Mouse (Mus musculus): Measurements from ENCODE around the gene Tm6sf2. TPM values are rescaled to one million over a fixed set of nuclear protein-coding genes. Genes with fewer than 3 reads are reported as not detected.

The Tm6sf2 gene
- polyA plus RNA-seq, 1 experiment from 2014 or later, result 3.8 TPM

- TF ChIP-seq EP300 (IDR thresholded peaks at IDR 0.05) (no peak), CTCF (IDR thresholded peaks at IDR 0.05) (no peak)
- 65% methylated on average over 13 of the region's 13 CpGs for WGBS
- Histone ChIP-seq H3K36me3 (ENCODE audit: insufficient read depth, low read length) (no peaks in the 10 kb centered on the region), H3K27ac (ENCODE audit: low read length) (no peak overlapping the region), H3K9ac (replicated peaks; ENCODE audit: low read depth) (no peak overlapping the region), H3K4me3 (ENCODE audit: low read depth, low read length) (no peak overlapping the region), H3K27me3 (replicated peaks; ENCODE audit: insufficient read depth, low read length) (peaks cover 33% of the 10 kb centered on the region), H3K9me3 (ENCODE audit: low read length) (no peaks in the 10 kb centered on the region), H3K4me2 (replicated peaks; ENCODE audit: low read depth, low read length) (no peak overlapping the region), H3K4me1 (ENCODE audit: insufficient read depth, low read depth, low read length) (no peaks in the 10 kb centered on the region)
- DNase-seq (ENCODE audit: low spot score), result no peak
- no peak for ATAC-seq
Observed at GRCm38 (mm10) chr8:70114892-70115291, 42.2 kb downstream of the Tm6sf2 start.

- Histone ChIP-seq H3K36me3 (ENCODE audit: insufficient read depth, low read length) (no peaks in the 10 kb centered on the region), H3K4me3 (ENCODE audit: low read depth, low read length) (no peak overlapping the region), H3K4me1 (ENCODE audit: insufficient read depth, low read depth, low read length) (no peaks in the 10 kb centered on the region), H3K9me3 (ENCODE audit: low read length) (no peaks in the 10 kb centered on the region), H3K4me2 (replicated peaks; ENCODE audit: low read depth, low read length) (no peak overlapping the region), H3K27ac (ENCODE audit: low read length) (no peak overlapping the region), H3K9ac (replicated peaks; ENCODE audit: low read depth) (no peak overlapping the region), H3K27me3 (replicated peaks; ENCODE audit: insufficient read depth, low read length) (peaks cover 19% of the 10 kb centered on the region; the same call in 1 of the 2 replicates)
- DNase-seq (ENCODE audit: low spot score) (peak; percentile 47), ATAC-seq (no peak)
- no peak for TF ChIP-seq EP300 (IDR thresholded peaks at IDR 0.05)
- TF ChIP-seq CTCF (IDR thresholded peaks at IDR 0.05), result no peak
- 7% methylated on average over 9 of the region's 9 CpGs for WGBS
Observed at GRCm38 (mm10) chr8:70117611-70118010, 44.9 kb downstream of the Tm6sf2 start.

GRCm38 (mm10) chr8:70118726-70119700 lies 46.3 kb downstream of the Tm6sf2 start:
- Histone ChIP-seq H3K4me1 (ENCODE audit: insufficient read depth, low read depth, low read length) (no peaks in the 10 kb centered on the region), H3K27me3 (replicated peaks; ENCODE audit: insufficient read depth, low read length) (peaks cover 10% of the 10 kb centered on the region; the same call in 1 of the 2 replicates), H3K36me3 (ENCODE audit: insufficient read depth, low read length) (no peaks in the 10 kb centered on the region), H3K9ac (replicated peaks; ENCODE audit: low read depth) (no peak overlapping the region), H3K27ac (ENCODE audit: low read length) (no peak overlapping the region), H3K4me2 (replicated peaks; ENCODE audit: low read depth, low read length) (no peak overlapping the region), H3K9me3 (ENCODE audit: low read length) (no peaks in the 10 kb centered on the region), H3K4me3 (ENCODE audit: low read depth, low read length) (no peak overlapping the region)
- ATAC-seq (no peak), DNase-seq (ENCODE audit: low spot score) (no peak)
- WGBS, result 13% methylated on average over 17 of the region's 17 CpGs
- TF ChIP-seq EP300 (IDR thresholded peaks at IDR 0.05), result no peak
- no peak for TF ChIP-seq CTCF (IDR thresholded peaks at IDR 0.05)

GRCm38 (mm10) chr8:70120667-70121066 lies 47.9 kb downstream of the Tm6sf2 start, which contains the start of gene Ncan:
Ncan (minus strand) TSS chr8:70120873.
- Histone ChIP-seq H3K36me3 (ENCODE audit: insufficient read depth, low read length) (no peaks in the 10 kb centered on the region), H3K27me3 (replicated peaks; ENCODE audit: insufficient read depth, low read length) (peaks cover 10% of the 10 kb centered on the region; the same call in 1 of the 2 replicates), H3K27ac (ENCODE audit: low read length) (no peak within 1 kb of the TSS), H3K4me2 (replicated peaks; ENCODE audit: low read depth, low read length) (no peak within 1 kb of the TSS), H3K9ac (replicated peaks; ENCODE audit: low read depth) (no peak within 1 kb of the TSS), H3K4me3 (ENCODE audit: low read depth, low read length) (no peak within 1 kb of the TSS), H3K4me1 (ENCODE audit: insufficient read depth, low read depth, low read length) (no peaks in the 10 kb centered on the region), H3K9me3 (ENCODE audit: low read length) (no peaks in the 10 kb centered on the region)
- ATAC-seq, result no peak
- WGBS, result 2% methylated on average over 19 of the region's 19 CpGs
- DNase-seq (ENCODE audit: low spot score), result peak; percentile 47
- TF ChIP-seq CTCF (IDR thresholded peaks at IDR 0.05) (no peak), EP300 (IDR thresholded peaks at IDR 0.05) (no peak)

- H3K27ac ChIP-seq (ENCODE audit: low read length), result no peak overlapping the region
- no peaks in the 10 kb centered on the region for H3K9me3 ChIP-seq (ENCODE audit: low read length)
- no peak for ATAC-seq
- no peak overlapping the region for H3K4me3 ChIP-seq (ENCODE audit: low read depth, low read length)
- peak; percentile 64 for TF ChIP-seq CTCF (IDR thresholded peaks at IDR 0.05)
- TF ChIP-seq EP300 (IDR thresholded peaks at IDR 0.05), result no peak
- H3K4me1 ChIP-seq (ENCODE audit: insufficient read depth, low read depth, low read length), result no peaks in the 10 kb centered on the region
- WGBS, result 49% methylated on average over 2 of the region's 2 CpGs
- H3K4me2 ChIP-seq (replicated peaks; ENCODE audit: low read depth, low read length), result no peak overlapping the region
- H3K36me3 ChIP-seq (ENCODE audit: insufficient read depth, low read length), result no peaks in the 10 kb centered on the region
- no peak overlapping the region for H3K9ac ChIP-seq (replicated peaks; ENCODE audit: low read depth)
- peaks cover 8% of the 10 kb centered on the region; the same call in 1 of the 2 replicates for H3K27me3 ChIP-seq (replicated peaks; ENCODE audit: insufficient read depth, low read length)
- DNase-seq (ENCODE audit: low spot score), result no peak
Observed at GRCm38 (mm10) chr8:70122863-70123262, 50.1 kb downstream of the Tm6sf2 start.

GRCm38 (mm10) chr8:70124992-70125391 lies 52.3 kb downstream of the Tm6sf2 start:
- Histone ChIP-seq H3K9ac (replicated peaks; ENCODE audit: low read depth) (no peak overlapping the region), H3K27ac (ENCODE audit: low read length) (no peak overlapping the region), H3K4me2 (replicated peaks; ENCODE audit: low read depth, low read length) (no peak overlapping the region), H3K4me3 (ENCODE audit: low read depth, low read length) (no peak overlapping the region), H3K27me3 (replicated peaks; ENCODE audit: insufficient read depth, low read length) (peaks cover 6% of the 10 kb centered on the region; the same call in 1 of the 2 replicates), H3K4me1 (ENCODE audit: insufficient read depth, low read depth, low read length) (no peaks in the 10 kb centered on the region), H3K36me3 (ENCODE audit: insufficient read depth, low read length) (no peaks in the 10 kb centered on the region), H3K9me3 (ENCODE audit: low read length) (no peaks in the 10 kb centered on the region)
- no peak for TF ChIP-seq EP300 (IDR thresholded peaks at IDR 0.05)
- TF ChIP-seq CTCF (IDR thresholded peaks at IDR 0.05), result no peak
- WGBS, result 59% methylated on average over 8 of the region's 8 CpGs
- ATAC-seq (no peak), DNase-seq (ENCODE audit: low spot score) (no peak)

All from lung, postnatal 0 days (tissue).